Mouse (Mus musculus): ENCODE data around the gene 2610301B20Rik.
"Not testable (repeated sequence)": the region's sequence is repeated elsewhere in the genome, so short reads cannot be mapped to it uniquely, and the experiment has no call there.

Gene 2610301B20Rik

GRCm38 (mm10) chr4:10911417-10911816, 37.1 kb downstream of the 2610301B20Rik start:
- not testable (repeated sequence) for DNase-seq (ENCODE audit: low spot score)

DNA sequence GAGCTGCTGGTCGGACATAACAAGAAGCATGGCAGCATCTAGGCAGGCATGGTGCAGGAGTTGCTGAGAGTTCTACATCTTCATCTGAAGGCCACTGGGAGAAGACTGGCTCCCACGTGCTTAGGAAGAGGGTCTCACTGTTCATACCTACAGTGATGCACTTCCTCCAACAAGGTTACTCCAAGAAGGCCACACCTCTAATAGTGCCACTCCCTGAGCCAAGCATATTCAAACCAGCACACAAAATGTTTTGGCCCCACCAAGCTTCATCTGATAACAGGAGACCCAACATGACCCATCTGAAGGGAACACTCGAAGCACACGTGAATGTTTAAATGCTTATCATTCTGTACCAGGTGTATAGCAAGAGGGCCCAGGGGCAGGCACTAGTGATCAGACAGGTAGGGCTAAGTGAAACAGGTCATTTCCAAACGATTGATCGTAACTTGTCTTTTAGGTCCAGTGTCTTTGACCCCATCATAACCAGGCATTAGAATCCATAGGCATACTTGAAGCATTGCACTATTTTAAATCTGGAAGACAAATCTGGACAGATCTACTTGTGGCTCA, 37.7 kb downstream of the 2610301B20Rik start:
- DNase-seq (ENCODE audit: low spot score): no peak

GRCm38 (mm10) chr4:10912611-10913301, 38.5 kb downstream of the 2610301B20Rik start:
- peak; percentile 78 for DNase-seq (ENCODE audit: low spot score)

DNA sequence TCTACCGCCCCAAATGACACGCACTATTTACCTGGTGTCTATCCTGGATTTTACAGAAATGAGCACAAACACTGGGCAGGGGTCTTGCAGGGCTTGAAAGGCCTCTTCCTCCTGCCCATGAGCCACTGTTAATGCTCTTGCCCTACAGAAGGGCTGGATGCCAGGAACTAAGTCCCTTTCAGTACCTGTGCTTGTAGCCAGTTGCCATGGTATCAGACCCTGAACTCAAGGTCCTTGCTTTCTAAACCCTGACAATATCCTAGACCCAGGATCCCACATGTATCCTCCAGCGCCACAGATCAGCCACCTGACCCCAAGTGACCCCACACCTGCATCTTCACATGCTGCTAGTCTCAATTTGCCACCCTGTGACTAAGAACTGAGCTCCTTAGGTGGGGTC, 39.1 kb downstream of the 2610301B20Rik start:
- no peak for DNase-seq (ENCODE audit: low spot score)

- no peak for DNase-seq (ENCODE audit: low spot score)
Measured at GRCm38 (mm10) chr4:10914766-10915165, 40.5 kb downstream of the 2610301B20Rik start.

DNA sequence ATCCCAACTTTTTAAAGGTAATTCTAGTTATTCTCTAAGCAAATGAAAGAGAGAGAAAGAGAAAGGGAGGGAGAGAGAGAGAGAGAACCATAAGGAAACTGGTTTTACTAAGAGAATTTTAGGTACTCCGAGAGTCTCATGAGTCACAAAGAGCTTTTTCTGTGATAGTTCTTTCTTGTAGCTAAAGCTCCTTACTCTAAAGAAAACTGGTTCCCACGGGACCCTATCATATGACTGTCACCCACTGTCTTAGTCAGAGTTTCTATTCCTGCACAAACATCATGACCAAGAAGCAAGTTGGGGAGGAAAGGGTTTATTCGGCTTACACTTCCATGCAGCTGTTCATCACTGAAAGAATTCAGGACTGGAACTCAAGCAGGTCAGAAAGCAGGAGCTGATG, 41.0 kb downstream of the 2610301B20Rik start:
- DNase-seq (ENCODE audit: low spot score): no peak

GRCm38 (mm10) chr4:10918402-10918801, 44.1 kb downstream of the 2610301B20Rik start:
- DNase-seq (ENCODE audit: low spot score): no peak

GRCm38 (mm10) chr4:10919097-10919496, 44.8 kb downstream of the 2610301B20Rik start:
- no peak for DNase-seq (ENCODE audit: low spot score)

GRCm38 (mm10) chr4:10919530-10919929, 45.2 kb downstream of the 2610301B20Rik start:
- no peak for DNase-seq (ENCODE audit: low spot score)

GRCm38 (mm10) chr4:10919987-10920386, 45.7 kb downstream of the 2610301B20Rik start:
- DNase-seq (ENCODE audit: low spot score): no peak

GRCm38 (mm10) chr4:10920622-10921021, 46.3 kb downstream of the 2610301B20Rik start:
- DNase-seq (ENCODE audit: low spot score): no peak

- DNase-seq (ENCODE audit: low spot score): peak; percentile 53
Measured at GRCm38 (mm10) chr4:10923180-10923579, 48.9 kb downstream of the 2610301B20Rik start.

DNA sequence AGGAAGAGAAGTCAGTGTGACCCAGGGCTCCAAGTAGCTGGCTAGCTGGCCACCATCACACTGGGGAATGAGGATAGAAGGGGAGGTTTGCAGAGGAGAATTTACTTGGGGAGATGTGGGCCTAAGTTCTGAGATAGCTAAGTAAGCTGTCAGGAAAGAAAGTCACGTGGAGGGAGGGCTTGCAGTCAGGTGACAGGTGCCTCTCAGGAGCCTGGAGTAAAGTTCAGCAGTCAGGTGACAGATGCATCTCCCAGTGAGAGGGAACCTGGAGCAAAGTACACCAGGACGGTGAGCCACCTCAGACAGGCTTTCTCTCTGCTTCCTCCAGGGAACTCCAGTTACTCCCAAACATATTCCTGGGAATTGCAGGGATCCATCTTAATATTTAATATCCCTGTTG, 49.8 kb downstream of the 2610301B20Rik start:
- no peak for DNase-seq (ENCODE audit: low spot score)

DNA sequence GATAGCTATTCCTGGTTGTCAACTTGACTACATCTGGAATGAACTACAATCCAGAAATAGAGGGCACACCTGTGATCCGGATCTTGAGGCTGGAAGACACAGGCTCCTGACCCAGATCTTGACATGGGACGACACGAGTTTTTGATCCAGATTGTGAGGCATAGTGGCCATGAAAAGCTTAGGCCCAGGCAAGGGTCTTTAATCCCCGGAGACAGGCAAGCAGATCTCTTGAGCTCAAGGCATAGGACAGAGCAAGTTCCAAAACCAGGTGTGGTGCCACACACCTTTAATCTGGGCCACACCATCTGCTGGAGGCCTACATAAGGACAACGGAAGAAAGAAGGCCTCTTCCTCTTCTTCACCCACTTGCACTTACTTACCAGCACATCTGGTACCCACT, 50.2 kb downstream of the 2610301B20Rik start:
- DNase-seq (ENCODE audit: low spot score): no peak

DNA sequence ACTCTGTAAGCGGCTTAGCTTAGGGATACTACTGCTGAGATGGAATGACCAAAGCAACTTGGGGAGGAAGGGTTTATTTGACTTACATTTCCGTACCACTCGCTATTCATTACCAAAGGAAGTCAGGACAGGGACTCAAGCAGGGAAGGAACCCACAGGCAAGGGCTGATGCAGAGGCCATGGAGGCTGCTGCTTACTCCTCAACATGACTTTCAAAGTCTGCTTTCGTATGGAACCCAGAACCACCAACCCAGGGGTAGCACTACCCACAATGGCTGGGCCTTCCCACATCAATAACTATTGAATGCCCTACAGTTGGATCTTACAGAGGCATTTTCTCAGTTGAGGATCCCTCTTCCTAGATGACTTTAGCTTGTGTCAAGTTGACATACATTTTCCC, 52.1 kb downstream of the 2610301B20Rik start:
- DNase-seq (ENCODE audit: low spot score): no peak

DNA sequence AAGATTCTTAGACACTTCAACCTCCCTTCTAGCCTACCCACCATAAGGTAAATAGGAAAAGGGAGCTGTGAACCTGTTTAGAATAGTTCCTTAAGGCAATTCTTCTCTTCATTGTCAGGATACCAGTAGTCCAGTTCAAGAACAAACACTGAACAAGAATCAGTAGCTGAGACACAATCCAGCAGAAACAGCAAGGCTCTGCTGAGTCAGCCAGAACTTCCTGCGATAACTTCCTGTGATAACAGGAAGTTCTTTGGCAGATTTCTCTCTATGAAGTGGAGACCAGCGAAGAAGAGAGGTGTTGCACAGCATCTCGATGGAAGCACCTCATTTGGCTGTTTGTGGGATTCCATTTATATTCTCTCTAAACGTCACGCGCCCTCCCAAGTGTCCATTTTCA, 53.9 kb downstream of the 2610301B20Rik start:
- no peak for DNase-seq (ENCODE audit: low spot score)

DNA sequence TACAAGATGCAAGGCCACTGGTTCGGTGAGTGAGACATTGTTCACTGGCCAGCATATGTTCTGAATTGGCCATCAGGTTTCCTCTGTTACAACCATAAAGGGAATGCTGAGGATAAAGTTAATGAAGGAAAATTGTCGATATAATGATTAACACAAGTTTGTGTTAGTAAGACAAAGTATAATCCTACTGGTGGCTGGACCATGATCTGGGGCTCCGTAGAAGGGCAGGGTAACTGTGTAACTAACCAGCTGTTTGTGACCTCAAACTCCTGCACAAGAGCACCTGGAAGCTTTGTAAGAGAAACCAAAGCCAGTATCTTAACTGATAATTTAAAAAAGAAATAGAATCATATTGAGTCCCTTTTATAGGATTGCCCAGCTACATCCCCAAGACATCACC, 55.4 kb downstream of the 2610301B20Rik start:
- no peak for DNase-seq (ENCODE audit: low spot score)

DNA sequence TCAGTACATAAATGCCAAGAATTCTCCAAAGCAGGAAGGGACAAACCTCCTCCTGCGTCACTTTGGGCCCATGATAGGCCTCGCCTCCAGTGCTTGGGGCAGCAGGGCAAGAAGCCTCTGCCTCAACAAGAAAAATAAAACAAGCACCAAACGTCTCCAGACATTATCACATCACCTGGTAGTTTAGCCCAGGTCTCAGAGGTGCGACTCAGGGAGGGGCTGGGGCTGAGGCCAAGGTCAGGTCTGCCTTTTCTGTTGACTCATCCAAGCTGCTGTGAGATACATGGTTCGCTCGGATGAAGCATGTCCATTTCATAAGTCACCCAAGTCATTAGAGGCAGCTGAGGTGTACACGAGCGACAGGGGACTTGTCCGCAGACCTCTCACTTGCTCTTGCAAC, 56.7 kb downstream of the 2610301B20Rik start:
- no peak for DNase-seq (ENCODE audit: low spot score)

GRCm38 (mm10) chr4:10932091-10932745, 57.9 kb downstream of the 2610301B20Rik start:
- no peak for DNase-seq (ENCODE audit: low spot score)

- DNase-seq (ENCODE audit: low spot score): no peak
Measured at GRCm38 (mm10) chr4:10932782-10933181, 58.5 kb downstream of the 2610301B20Rik start.

GRCm38 (mm10) chr4:10936766-10937165, 62.5 kb downstream of the 2610301B20Rik start:
- no peak for DNase-seq (ENCODE audit: low spot score)

Measured in left cerebral cortex, adult 11 months (tissue).